Mouse (Mus musculus): ENCODE measurements around the gene Ccdc30. TPM values are rescaled to one million over a fixed set of nuclear protein-coding genes. Genes with fewer than 3 reads are reported as not detected.

Ccdc30 gene
- polyA plus RNA-seq, 2 experiments = 2.5 to 5.8 TPM

- ATAC-seq (ENCODE audit: low FRiP score, low read depth) = no peak
- WGBS = 83% methylated on average over 6 of the region's 6 CpGs
- DNase-seq (ENCODE audit: low spot score) = no peak
- TF ChIP-seq POLR2A (IDR thresholded peaks at IDR 0.05; ENCODE audit: borderline replicate concordance, extremely low read depth, insufficient read depth, insufficient read length) = no peak
- no peak overlapping the region for H3K27ac ChIP-seq (replicated peaks; ENCODE audit: low read depth, low read length)
- no peaks in the 10 kb centered on the region for H3K36me3 ChIP-seq (ENCODE audit: control insufficient read depth, insufficient read depth, low read length)
- no peak overlapping the region for H3K4me3 ChIP-seq (replicated peaks; ENCODE audit: low read length)
- H3K4me2 ChIP-seq (replicated peaks; ENCODE audit: low read depth, low read length, severe bottlenecking) = no peak overlapping the region
- no peaks in the 10 kb centered on the region for H3K4me1 ChIP-seq (ENCODE audit: control insufficient read depth, insufficient read depth, low read length)
- H3K27me3 ChIP-seq (ENCODE audit: control insufficient read depth, insufficient read depth, low read length) = no peaks in the 10 kb centered on the region
- no peaks in the 10 kb centered on the region for H3K9me3 ChIP-seq (ENCODE audit: control insufficient read depth, low read length)
- no peak overlapping the region for H3K9ac ChIP-seq (ENCODE audit: low read depth, low read length, severe bottlenecking)
Measured at GRCm38 (mm10) chr4:119369460-119369859, 45.9 kb downstream of the Ccdc30 start.

- Histone ChIP-seq H3K9me3 (ENCODE audit: control insufficient read depth, low read length) (no peaks in the 10 kb centered on the region), H3K36me3 (ENCODE audit: control insufficient read depth, insufficient read depth, low read length) (no peaks in the 10 kb centered on the region), H3K4me2 (replicated peaks; ENCODE audit: low read depth, low read length, severe bottlenecking) (no peak overlapping the region), H3K9ac (ENCODE audit: low read depth, low read length, severe bottlenecking) (no peak overlapping the region), H3K4me3 (replicated peaks; ENCODE audit: low read length) (no peak overlapping the region), H3K27me3 (ENCODE audit: control insufficient read depth, insufficient read depth, low read length) (no peaks in the 10 kb centered on the region), H3K4me1 (ENCODE audit: control insufficient read depth, insufficient read depth, low read length) (no peaks in the 10 kb centered on the region), H3K27ac (replicated peaks; ENCODE audit: low read depth, low read length) (no peak overlapping the region)
- no peak for DNase-seq (ENCODE audit: low spot score)
- no peak for ATAC-seq (ENCODE audit: low FRiP score, low read depth)
- 57% methylated on average over 4 of the region's 4 CpGs for WGBS
- TF ChIP-seq POLR2A (IDR thresholded peaks at IDR 0.05; ENCODE audit: borderline replicate concordance, extremely low read depth, insufficient read depth, insufficient read length) = no peak
Measured at GRCm38 (mm10) chr4:119366758-119367526, 48.4 kb downstream of the Ccdc30 start.

GRCm38 (mm10) chr4:119362231-119362630, 53.1 kb downstream of the Ccdc30 start:
- whole genome bisulfite sequencing = 83% methylated on average over 3 of the region's 3 CpGs
- no peaks in the 10 kb centered on the region for H3K36me3 ChIP-seq (ENCODE audit: control insufficient read depth, insufficient read depth, low read length)
- H3K4me2 ChIP-seq (replicated peaks; ENCODE audit: low read depth, low read length, severe bottlenecking) = no peak overlapping the region
- no peak for TF ChIP-seq POLR2A (IDR thresholded peaks at IDR 0.05; ENCODE audit: borderline replicate concordance, extremely low read depth, insufficient read depth, insufficient read length)
- DNase-seq (ENCODE audit: low spot score) = no peak
- no peaks in the 10 kb centered on the region for H3K27me3 ChIP-seq (ENCODE audit: control insufficient read depth, insufficient read depth, low read length)
- no peak for ATAC-seq (ENCODE audit: low FRiP score, low read depth)
- no peak overlapping the region for H3K27ac ChIP-seq (replicated peaks; ENCODE audit: low read depth, low read length)
- no peaks in the 10 kb centered on the region for H3K9me3 ChIP-seq (ENCODE audit: control insufficient read depth, low read length)
- 0 out of 2 replicates have a peak, but pooled peaks cover 4% of the 10 kb centered on the region for H3K4me1 ChIP-seq (ENCODE audit: control insufficient read depth, insufficient read depth, low read length)
- no peak overlapping the region for H3K4me3 ChIP-seq (replicated peaks; ENCODE audit: low read length)
- no peak overlapping the region for H3K9ac ChIP-seq (ENCODE audit: low read depth, low read length, severe bottlenecking)

GRCm38 (mm10) chr4:119359196-119359971, 55.9 kb downstream of the Ccdc30 start:
- peak overlapping the region; percentile 59 for H3K4me2 ChIP-seq (replicated peaks; ENCODE audit: low read depth, low read length, severe bottlenecking)
- ATAC-seq (ENCODE audit: low FRiP score, low read depth) = peak; percentile 68; the same call in 1 of the 2 replicates
- peak; percentile 34 for DNase-seq (ENCODE audit: low spot score)
- peak overlapping the region; percentile 65 for H3K27ac ChIP-seq (replicated peaks; ENCODE audit: low read depth, low read length)
- H3K9ac ChIP-seq (ENCODE audit: low read depth, low read length, severe bottlenecking) = peak overlapping the region; percentile 64
- 6% methylated on average over 30 of the region's 30 CpGs for WGBS
- H3K4me1 ChIP-seq (ENCODE audit: control insufficient read depth, insufficient read depth, low read length) = 0 out of 2 replicates have a peak, but pooled peaks cover 4% of the 10 kb centered on the region
- no peaks in the 10 kb centered on the region for H3K36me3 ChIP-seq (ENCODE audit: control insufficient read depth, insufficient read depth, low read length)
- TF ChIP-seq POLR2A (IDR thresholded peaks at IDR 0.05; ENCODE audit: borderline replicate concordance, extremely low read depth, insufficient read depth, insufficient read length) = peak; percentile 55; the same call in 1 of the 2 replicates
- peak overlapping the region; percentile 38 for H3K4me3 ChIP-seq (replicated peaks; ENCODE audit: low read length)
- H3K9me3 ChIP-seq (ENCODE audit: control insufficient read depth, low read length) = no peaks in the 10 kb centered on the region
- no peaks in the 10 kb centered on the region for H3K27me3 ChIP-seq (ENCODE audit: control insufficient read depth, insufficient read depth, low read length)

GRCm38 (mm10) chr4:119345508-119345907, 69.8 kb downstream of the Ccdc30 start:
- DNase-seq (ENCODE audit: low spot score) = no peak

More at GRCm38 (mm10) chr4:119345508-119345907, 69.8 kb downstream of the Ccdc30 start:
- Histone ChIP-seq H3K4me2 (replicated peaks; ENCODE audit: low read depth, low read length, severe bottlenecking) (no peak overlapping the region), H3K36me3 (ENCODE audit: control insufficient read depth, insufficient read depth, low read length) (no peaks in the 10 kb centered on the region), H3K27me3 (ENCODE audit: control insufficient read depth, insufficient read depth, low read length) (no peaks in the 10 kb centered on the region), H3K9me3 (ENCODE audit: control insufficient read depth, low read length) (no peaks in the 10 kb centered on the region), H3K4me1 (ENCODE audit: control insufficient read depth, insufficient read depth, low read length) (no peaks in the 10 kb centered on the region), H3K27ac (replicated peaks; ENCODE audit: low read depth, low read length) (no peak overlapping the region), H3K9ac (ENCODE audit: low read depth, low read length, severe bottlenecking) (no peak overlapping the region), H3K4me3 (replicated peaks; ENCODE audit: low read length) (no peak overlapping the region)
- TF ChIP-seq POLR2A (IDR thresholded peaks at IDR 0.05; ENCODE audit: borderline replicate concordance, extremely low read depth, insufficient read depth, insufficient read length) = no peak
- 88% methylated on average over 6 of the region's 6 CpGs for WGBS
- ATAC-seq (ENCODE audit: low FRiP score, low read depth) = no peak

Measured in limb, embryonic 14.5 days (tissue).